Mouse (Mus musculus) gastrocnemius, postnatal 14 days (tissue): ENCODE measurements around the gene Nup214. TPM values are rescaled to one million over a fixed set of nuclear protein-coding genes. Genes with fewer than 3 reads are reported as not detected.

ENCODE experiments used
- DNase-seq: peaks from one replicate; pipeline ENCODE4 v3.0.0; 2021; ENCODE audit warnings: mixed read lengths
- intact Hi-C: fragments of 180-260 bp; cut with DNase I; formaldehyde crosslinking; loops from one replicate; pipeline ENCODE4 v1.15.1; 2025; ENCODE audit warnings: low total_unique reads
- long read RNA-seq, 2 experiments: library from polyadenylated mRNA; stranded (forward); transcript quantifications; one replicate each; pipeline ENCODE4 v2.0.0; 2021
- total RNA-seq, 2 experiments: library from RNA; stranded (reverse); gene quantifications; 2 replicates each; pipeline ENCODE4 v1.2.3; 2021

Gene Nup214
- 10 to 100 TPM; 20.0 to 20.6 TPM for total RNA-seq
- long read RNA-seq, experiment 1, partial matches to known transcripts, result 3 of 7 reads
- long read RNA-seq, experiment 1, other reads (novel, unspliced or antisense), result 3 of 7 reads
- long read RNA-seq, experiment 2, full-length matches to known transcripts, result 4 of 10 reads
- long read RNA-seq, experiment 2, partial matches to known transcripts, result 5 of 10 reads
- long read RNA-seq, experiment 2, other reads (novel, unspliced or antisense), result 1 of 10 reads

GRCm38 (mm10) chr2:31974141-31974808 is at the start of gene Nup214:
Gene Nup214 (plus strand): TSS chr2:31974436.
- intact Hi-C loops, result no loop called here
- DNase-seq, result peak; percentile 99

GRCm38 (mm10) chr2:31924811-31925210 is 49.4 kb upstream of the Nup214 start:
- DNase-seq, result peak; percentile 33
- intact Hi-C loops, result no loop called here

- intact Hi-C loops, result no loop called here
Measured at GRCm38 (mm10) chr2:31925936-31926335, 48.3 kb upstream of the Nup214 start.

GRCm38 (mm10) chr2:31929664-31930063 is 44.6 kb upstream of the Nup214 start:
- intact Hi-C loops, result no loop called here
- DNase-seq, result no peak

More at GRCm38 (mm10) chr2:31925936-31926335, 48.3 kb upstream of the Nup214 start:
- no peak for DNase-seq

GRCm38 (mm10) chr2:31934551-31934950 is 39.7 kb upstream of the Nup214 start:
- DNase-seq, result no peak
- intact Hi-C loops, result no loop called here

- intact Hi-C loops, result no loop called here
- DNase-seq, result no peak
Measured at GRCm38 (mm10) chr2:31935054-31935453, 39.2 kb upstream of the Nup214 start.

- no peak for DNase-seq
- intact Hi-C loops, result no loop called here
Measured at GRCm38 (mm10) chr2:31938298-31938697, 35.9 kb upstream of the Nup214 start.

GRCm38 (mm10) chr2:31943011-31943410 is 31.2 kb upstream of the Nup214 start:
- intact Hi-C loops, result no loop called here
- DNase-seq, result no peak

- intact Hi-C loops, result no loop called here
- no peak for DNase-seq
Measured at GRCm38 (mm10) chr2:31945580-31945979, 28.7 kb upstream of the Nup214 start.

GRCm38 (mm10) chr2:31948392-31948791 is 25.8 kb upstream of the Nup214 start:
- peak; percentile 71 for DNase-seq
- intact Hi-C loops, result no loop called here

- intact Hi-C loops, result no loop called here
- no peak for DNase-seq
Measured at GRCm38 (mm10) chr2:31948801-31949200, 25.4 kb upstream of the Nup214 start.

- intact Hi-C loops, result no loop called here
- peak; percentile 80 for DNase-seq
Measured at GRCm38 (mm10) chr2:31950058-31950871, 24.0 kb upstream of the Nup214 start, which contains the start of gene Aif1l. Gene Aif1l (plus strand): TSS chr2:31950139.

GRCm38 (mm10) chr2:31950966-31951365 is 23.3 kb upstream of the Nup214 start:
- intact Hi-C loops, result no loop called here
- no peak for DNase-seq

- intact Hi-C loops, result no loop called here
- DNase-seq, result peak; percentile 47
Measured at GRCm38 (mm10) chr2:31952236-31952635, 22.0 kb upstream of the Nup214 start.

GRCm38 (mm10) chr2:31952725-31953124 is 21.5 kb upstream of the Nup214 start:
- DNase-seq, result no peak
- intact Hi-C loops, result no loop called here

- no peak for DNase-seq
- intact Hi-C loops, result no loop called here
Measured at GRCm38 (mm10) chr2:31953687-31954086, 20.5 kb upstream of the Nup214 start.

- DNase-seq, result no peak
Measured at GRCm38 (mm10) chr2:31954779-31955181, 19.5 kb upstream of the Nup214 start.

GRCm38 (mm10) chr2:31955686-31956085 is 18.6 kb upstream of the Nup214 start:
- intact Hi-C loops, result no loop called here
- no peak for DNase-seq

More at GRCm38 (mm10) chr2:31954779-31955181, 19.5 kb upstream of the Nup214 start:
- intact Hi-C loops, result no loop called here

- DNase-seq, result peak; percentile 48
- intact Hi-C loops, result no loop called here
Measured at GRCm38 (mm10) chr2:31957211-31957610, 17.0 kb upstream of the Nup214 start.

- no peak for DNase-seq
- intact Hi-C loops, result no loop called here
Measured at GRCm38 (mm10) chr2:31960986-31961385, 13.2 kb upstream of the Nup214 start.
